Mouse (Mus musculus) naive thymus-derived CD4-positive, alpha-beta T cell, adult 5 months (primary cell): Measurements from ENCODE around the gene Scgb1b18. TPM values are rescaled to one million over a fixed set of nuclear protein-coding genes. Genes with fewer than 3 reads are reported as not detected.

Source experiments
- polyA plus RNA-seq: library from polyadenylated mRNA; unstranded; fragments of 100-300 nt; shearing (Covaris generic); gene quantifications from one replicate; pipeline ENCODE4 v1.2.1, GENCODE M21; 2017

Scgb1b18 gene
- not detected for polyA plus RNA-seq

DNA sequence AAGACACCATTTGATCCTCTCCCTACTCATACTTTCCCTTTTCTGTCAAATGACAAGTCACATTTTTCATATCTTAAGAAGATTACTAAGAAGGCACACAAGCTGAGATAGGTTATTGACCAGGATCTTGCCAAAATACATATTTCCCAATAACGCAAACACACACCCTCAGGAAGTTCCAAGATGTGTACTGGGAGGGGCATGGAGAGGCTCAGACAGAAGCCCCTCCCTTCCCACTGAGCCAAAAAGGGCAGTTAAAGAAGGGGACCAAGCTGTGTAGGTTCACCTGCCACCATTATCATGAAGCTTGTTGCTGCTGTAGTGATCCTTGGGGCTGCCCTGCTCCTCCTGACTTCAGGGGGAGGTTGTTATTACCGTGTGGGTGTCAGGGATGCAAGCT, at the start of gene Scgb1b18:
Gene Scgb1b18, plus strand, starts transcription at position 301 of the 400 bp plus-strand sequence.

DNA sequence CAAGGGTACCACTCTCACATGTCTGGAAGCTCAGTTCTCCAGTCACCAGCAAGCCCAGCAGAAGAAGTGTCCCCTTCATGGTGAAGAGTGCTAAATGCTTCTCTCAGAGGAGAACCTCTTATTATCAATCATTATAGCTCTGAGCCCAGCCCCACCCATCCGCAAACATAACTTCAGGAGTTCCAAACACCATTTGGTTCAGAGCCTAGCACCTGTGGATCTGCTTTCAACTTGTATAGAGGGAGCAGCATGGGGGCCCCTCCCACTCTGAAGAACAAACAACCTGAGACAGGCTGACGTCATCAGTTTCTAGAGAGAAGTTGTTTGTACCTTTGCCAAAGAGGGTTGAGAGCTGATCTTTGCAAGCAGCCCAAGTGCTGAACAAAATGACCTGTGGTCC, 11.6 kb upstream of the Scgb1b18 start, which contains the start of gene Scgb2b18:
Gene Scgb2b18, minus strand, starts transcription at position 101 of the 400 bp plus-strand sequence.

Other genes starting within 250 kb of the Scgb1b18 start
- not detected for gene Scgb2b17, start 129.0 kb upstream of the Scgb1b18 start, polyA plus RNA-seq
- gene Scgb1b17, start 122.1 kb upstream of the Scgb1b18 start, polyA plus RNA-seq = not detected
- gene Scgb2b18, start 11.7 kb upstream of the Scgb1b18 start, polyA plus RNA-seq = not detected
- not detected for gene Scgb2b19, start 94.8 kb downstream of the Scgb1b18 start, polyA plus RNA-seq
- gene Scgb1b19, start 101.7 kb downstream of the Scgb1b18 start, polyA plus RNA-seq = not detected
- not detected for gene Scgb2b20, start 180.8 kb downstream of the Scgb1b18 start, polyA plus RNA-seq
- not detected for gene Scgb1b20, start 187.7 kb downstream of the Scgb1b18 start, polyA plus RNA-seq